Mouse (Mus musculus) monocyte, adult 5-6 weeks (primary cell): ENCODE results near the gene Pofut1. TPM values are rescaled to one million over a fixed set of nuclear protein-coding genes. Genes with fewer than 3 reads are reported as not detected.

Experiments
- total RNA-seq: library from RNA; stranded (forward); fragments of 200-1000, 200-491, 200-594 nt; gene quantifications from 3 replicates; pipeline ENCODE4 v1.2.3, GENCODE M21; 2017

The Pofut1 gene
- total RNA-seq, 1 experiment from 2014 or later: 23.2 TPM

Other genes with a start within 250 kb of the Pofut1 start
- 38.7 to 88.5 TPM (median 51.6 TPM) in 3 replicates for gene Pdrg1, start 226.1 kb upstream of the Pofut1 start, total RNA-seq
- not detected in 3 replicates for gene Xkr7, start 209.7 kb upstream of the Pofut1 start, total RNA-seq
- gene Ccm2l, start 175.6 kb upstream of the Pofut1 start, total RNA-seq: not detected in 3 replicates
- gene Hck, start 133.1 kb upstream of the Pofut1 start, total RNA-seq: 404 to 550 TPM (median 548 TPM) in 3 replicates
- gene Tm9sf4, start 80.2 kb upstream of the Pofut1 start, total RNA-seq: 97.2 to 110 TPM (median 108 TPM) in 3 replicates
- gene Tspyl3, start 16.1 kb upstream of the Pofut1 start, total RNA-seq: 4.9 to 10.7 TPM (median 6.8 TPM) in 3 replicates
- gene Plagl2, start 107 bp upstream of the Pofut1 start, total RNA-seq: 11.5 to 30.3 TPM (median 14.9 TPM) in 3 replicates
- 27.2 to 38.3 TPM (median 34.8 TPM) in 3 replicates for gene Kif3b, start 49.9 kb downstream of the Pofut1 start, total RNA-seq
- gene Asxl1, start 104.3 kb downstream of the Pofut1 start, total RNA-seq: 30.4 to 36.5 TPM (median 34.3 TPM) in 3 replicates